Mouse (Mus musculus): Measurements from ENCODE around the gene 2410015M20Rik. TPM values are rescaled to one million over a fixed set of nuclear protein-coding genes. Genes with fewer than 3 reads are reported as not detected.

Gene 2410015M20Rik
- total RNA-seq, 2 experiments from 2014 or later: 137 to 141 TPM

DNA sequence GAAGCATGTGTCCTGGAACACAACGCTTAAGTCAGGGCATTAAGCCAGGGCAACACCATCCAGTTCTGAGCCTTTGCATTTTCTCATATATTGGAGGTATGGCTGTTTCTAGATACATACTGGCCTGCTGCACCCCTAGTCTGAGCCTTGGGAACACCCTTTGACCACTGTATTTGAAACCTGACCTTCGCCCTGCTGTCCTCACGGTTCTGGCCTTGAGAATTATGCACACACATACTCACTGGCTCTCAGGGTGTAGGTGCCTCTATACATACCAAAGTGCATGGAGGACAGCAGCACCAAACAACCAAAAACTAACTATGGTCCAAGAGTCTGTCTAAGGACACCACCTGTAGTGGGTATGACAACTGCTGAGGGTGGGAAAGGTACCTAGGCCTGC lies 36.6 kb downstream of the 2410015M20Rik start:
- DNase-seq (ENCODE audit: low spot score): no peak

DNA sequence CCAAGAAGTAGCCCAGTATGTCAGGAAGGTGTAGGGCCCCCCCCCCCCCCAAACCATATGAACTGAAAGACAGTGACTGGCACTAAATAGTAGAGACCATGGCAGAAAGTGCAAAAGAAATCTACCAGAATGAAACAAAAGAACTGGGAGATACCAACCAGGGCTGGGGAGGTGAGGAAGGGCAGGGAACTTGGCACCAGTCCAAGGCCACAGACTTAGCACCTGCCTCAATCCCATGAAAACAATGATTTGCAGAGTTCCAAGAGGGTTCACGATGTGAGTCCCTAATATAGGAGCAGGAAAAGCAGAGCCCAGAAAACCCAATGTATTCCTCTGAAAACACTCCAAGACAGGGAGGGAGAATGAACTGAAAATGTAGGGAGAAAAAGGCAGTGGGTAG lies 37.4 kb downstream of the 2410015M20Rik start:
- no peak for DNase-seq (ENCODE audit: low spot score)

DNA sequence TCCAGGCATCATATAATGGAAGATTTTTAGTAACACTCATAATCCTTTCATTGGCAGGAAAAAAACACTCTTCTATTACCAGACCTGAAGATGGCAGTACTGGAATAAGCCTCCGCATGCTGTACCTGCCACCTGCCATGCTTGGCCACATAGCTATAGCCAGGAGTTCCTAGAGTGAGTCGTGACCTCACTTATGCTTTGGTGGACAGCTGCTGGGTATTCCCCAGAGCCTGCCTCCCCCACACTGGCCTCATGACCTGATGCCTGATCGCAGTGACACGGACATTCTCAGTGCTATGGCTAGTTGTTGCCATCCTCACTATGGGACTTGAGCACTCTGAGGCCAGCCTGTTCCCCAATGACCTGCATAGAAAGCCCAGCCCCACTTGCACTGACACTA lies 39.3 kb downstream of the 2410015M20Rik start:
- DNase-seq (ENCODE audit: low spot score): no peak

DNA sequence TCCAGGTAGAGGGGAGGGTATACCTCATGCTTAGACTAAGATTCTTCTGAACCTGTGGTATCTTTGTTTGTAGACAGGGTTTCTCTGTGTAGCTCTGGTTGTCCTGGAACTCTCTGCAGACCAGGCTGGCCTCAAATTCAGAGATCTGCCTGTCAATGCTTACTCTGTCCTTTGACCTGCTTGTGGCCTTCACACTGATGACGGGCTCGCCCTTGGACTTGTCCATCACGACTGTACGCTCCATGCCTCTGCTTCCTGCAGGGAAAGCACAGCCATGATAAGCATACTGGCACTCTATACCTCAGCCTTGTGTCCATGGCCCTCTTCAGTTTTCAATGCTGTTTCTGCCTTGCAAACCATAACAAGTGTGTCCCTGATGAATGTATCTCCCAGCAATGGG lies 42.2 kb downstream of the 2410015M20Rik start:
- DNase-seq (ENCODE audit: low spot score): no peak

DNA sequence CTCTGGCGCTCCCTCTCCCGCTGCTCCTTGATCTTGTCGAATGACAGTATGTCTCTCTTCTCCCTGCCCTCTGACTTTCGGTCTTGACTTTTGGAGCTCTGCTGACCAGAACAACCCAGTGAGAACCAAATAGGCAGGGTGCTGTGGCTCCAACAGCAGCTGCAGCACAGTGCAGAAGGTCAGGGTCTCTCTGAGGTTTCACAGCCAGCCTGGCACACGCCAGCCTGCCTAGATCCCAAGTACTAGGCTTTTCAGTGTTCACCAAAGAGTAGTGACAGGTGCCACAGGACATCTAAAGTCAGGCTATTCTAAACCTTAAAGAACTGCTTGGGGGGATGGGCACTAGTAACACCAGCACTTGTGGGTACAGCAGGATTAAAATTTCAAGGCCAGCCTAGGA lies 42.7 kb downstream of the 2410015M20Rik start:
- no peak for DNase-seq (ENCODE audit: low spot score)

DNA sequence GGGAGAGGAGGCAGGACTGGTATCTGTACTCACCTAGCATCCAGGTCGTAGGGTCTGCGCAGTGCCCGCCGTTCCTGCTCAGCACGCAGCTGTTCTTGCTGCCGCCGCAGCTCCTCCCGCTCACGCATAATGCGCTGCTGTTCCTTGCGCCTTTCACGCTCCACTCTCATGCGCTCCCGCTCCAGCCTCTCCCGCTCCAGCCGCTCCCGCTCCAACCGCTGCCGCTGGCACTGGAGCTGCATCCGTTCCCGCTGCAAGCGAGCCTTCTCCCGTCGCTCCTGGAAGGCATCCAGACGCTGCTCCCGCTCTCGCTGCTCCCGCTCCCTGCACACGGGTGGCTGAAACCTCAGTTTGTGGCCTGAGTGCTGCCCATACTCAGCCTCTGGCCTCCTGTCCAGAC lies 43.3 kb downstream of the 2410015M20Rik start:
- no peak for DNase-seq (ENCODE audit: low spot score)

DNA sequence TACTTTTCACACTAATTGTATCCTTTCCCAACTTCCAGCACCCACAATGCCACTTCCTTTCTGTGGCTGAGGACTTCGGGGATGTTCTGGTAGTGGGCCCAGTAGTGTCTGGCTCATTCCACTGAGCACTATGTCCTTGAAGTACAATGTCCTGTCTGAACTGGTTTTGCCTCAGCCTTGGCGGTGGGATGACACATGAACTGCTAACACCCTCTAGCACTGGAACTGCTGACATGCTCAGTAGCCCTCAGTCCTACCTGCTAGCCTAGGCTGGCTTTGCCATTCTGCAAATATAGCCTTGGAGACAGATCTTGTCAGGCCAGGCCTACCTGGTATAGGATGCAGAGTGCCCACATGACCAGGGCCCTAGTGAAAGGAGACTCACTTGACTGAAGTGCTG lies 47.7 kb downstream of the 2410015M20Rik start:
- no peak for DNase-seq (ENCODE audit: low spot score)

DNA sequence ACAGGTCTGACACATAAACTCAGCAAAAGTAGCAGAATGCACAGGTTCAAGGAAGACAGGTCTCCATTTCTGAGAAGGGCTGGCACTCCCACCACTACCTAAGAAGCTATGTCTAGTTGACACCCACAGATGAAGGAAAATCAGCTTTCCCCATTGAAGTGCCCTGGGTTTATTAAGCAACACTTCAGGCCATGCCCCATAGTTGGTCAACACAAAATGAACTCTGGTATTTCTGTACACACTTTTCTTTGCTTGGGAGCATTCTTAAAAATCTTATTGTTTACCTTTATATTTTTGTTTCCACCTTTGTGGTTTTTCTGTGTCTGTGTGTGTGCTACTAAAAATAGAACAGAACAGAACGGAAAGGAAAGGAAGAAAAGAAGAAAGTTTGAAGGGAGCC lies 49.4 kb downstream of the 2410015M20Rik start:
- no peak for DNase-seq (ENCODE audit: low spot score)

DNA sequence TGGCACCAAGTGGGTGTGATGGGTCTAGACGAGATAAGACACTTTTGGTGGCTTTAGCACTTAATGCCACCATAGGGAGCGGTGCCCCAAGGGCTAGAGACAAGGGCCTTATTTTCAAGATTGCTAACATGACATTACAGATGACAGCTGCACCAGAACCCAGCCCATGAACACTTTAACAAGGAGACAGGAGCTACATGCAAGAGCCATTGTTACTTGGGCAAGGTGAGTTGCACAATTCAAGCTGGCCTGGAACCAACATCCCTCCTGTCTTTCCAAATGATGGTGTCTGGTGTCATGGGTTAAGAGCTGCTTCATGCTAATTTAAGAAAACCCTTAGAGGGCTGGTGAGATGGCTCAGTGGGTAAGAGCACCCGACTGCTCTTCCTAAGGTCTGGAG lies 50.2 kb downstream of the 2410015M20Rik start:
- DNase-seq (ENCODE audit: low spot score): no peak

DNA sequence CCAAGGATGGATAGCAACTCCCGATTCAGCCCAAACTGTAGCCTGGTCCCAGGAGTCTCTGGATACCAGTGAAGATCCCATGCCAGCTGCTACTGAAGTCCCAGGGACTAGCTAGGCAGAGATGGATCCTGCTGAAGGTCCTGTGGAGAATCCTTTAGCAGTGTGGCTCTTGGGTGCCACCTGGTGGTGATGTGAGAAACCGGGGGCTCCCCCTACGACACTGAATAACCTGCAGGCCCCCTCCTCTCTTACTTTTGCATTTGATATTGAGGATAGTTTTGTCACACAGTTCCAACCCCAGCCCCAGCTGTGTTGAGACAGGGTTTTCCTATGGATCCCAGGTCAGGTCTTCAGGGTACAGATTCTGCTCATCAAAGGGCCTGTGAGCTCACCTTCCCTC lies 51.1 kb downstream of the 2410015M20Rik start:
- peak; percentile 43 for DNase-seq (ENCODE audit: low spot score)

Other genes starting within 250 kb of the 2410015M20Rik start
- gene Ptprs, start 133.3 kb downstream of the 2410015M20Rik start, total RNA-seq (2021): 10 to 100 TPM; 30.8 to 38.3 TPM
- not detected for gene Znrf4, start 97.3 kb downstream of the 2410015M20Rik start, total RNA-seq (2021)
- gene Gm20219, start 55.4 kb downstream of the 2410015M20Rik start, total RNA-seq (2021): under 1 TPM; 0.28 to 0.84 TPM
- 10 to 100 TPM; 28.5 to 30.1 TPM for gene Safb2, start 25.2 kb downstream of the 2410015M20Rik start, total RNA-seq (2021)
- gene Safb, start 24.9 kb downstream of the 2410015M20Rik start, total RNA-seq (2021): 10 to 100 TPM; 39.2 to 49.7 TPM
- 100 to 1,000 TPM; 632 to 662 TPM for gene Rpl36, start 3.6 kb upstream of the 2410015M20Rik start, total RNA-seq (2021)
- gene Lonp1, start 17.1 kb upstream of the 2410015M20Rik start, total RNA-seq (2021): 10 to 100 TPM; 64.9 to 65.8 TPM
- under 1 TPM in 1 of 2 experiments, not detected in 1; 0.16 TPM for gene Catsperd, start 18.4 kb upstream of the 2410015M20Rik start, total RNA-seq (2021)
- gene Ranbp3, start 63.5 kb upstream of the 2410015M20Rik start, total RNA-seq (2021): 10 to 100 TPM; 36.1 to 39.6 TPM
- 100 to 1,000 TPM; 420 to 445 TPM for gene Ndufa11, start 108.0 kb upstream of the 2410015M20Rik start, total RNA-seq (2021)
- 1 to 10 TPM; 2.0 to 2.1 TPM for gene Vmac, start 108.3 kb upstream of the 2410015M20Rik start, total RNA-seq (2021)
- gene Nrtn, start 147.8 kb upstream of the 2410015M20Rik start, total RNA-seq (2021): 1 to 10 TPM; 2.6 to 3.3 TPM
- gene Dus3l, start 155.0 kb upstream of the 2410015M20Rik start, total RNA-seq (2021): 10 to 100 TPM; 14.4 to 14.9 TPM
- gene Prr22, start 160.5 kb upstream of the 2410015M20Rik start, total RNA-seq (2021): under 1 TPM; 0.16 to 0.28 TPM
- 1 to 10 TPM; 2.1 to 3.1 TPM for gene Rfx2, start 221.2 kb upstream of the 2410015M20Rik start, total RNA-seq (2021)

All from gastrocnemius, adult 18-20 months (tissue).